Mouse (Mus musculus): ENCODE measurements around the gene Gprc5b.

The Gprc5b gene

GRCm38 (mm10) chr7:118949749-118950148 lies 45.3 kb downstream of the Gprc5b start:
- DNase-seq (ENCODE audit: low spot score in 2 of 2): no peak

- DNase-seq (ENCODE audit: low spot score in 2 of 2): no peak
Observed at GRCm38 (mm10) chr7:118948677-118949282, 46.2 kb downstream of the Gprc5b start.

- DNase-seq (ENCODE audit: low spot score in 2 of 2): no peak
Observed at GRCm38 (mm10) chr7:118947241-118947640, 47.8 kb downstream of the Gprc5b start.

GRCm38 (mm10) chr7:118944884-118945283 lies 50.1 kb downstream of the Gprc5b start:
- no peak for DNase-seq (ENCODE audit: low spot score in 2 of 2)

- DNase-seq (ENCODE audit: low spot score in 2 of 2): no peak
Observed at GRCm38 (mm10) chr7:118943170-118943569, 51.8 kb downstream of the Gprc5b start.

- DNase-seq (ENCODE audit: low spot score in 2 of 2): no peak
Observed at GRCm38 (mm10) chr7:118942297-118942696, 52.7 kb downstream of the Gprc5b start.

GRCm38 (mm10) chr7:118937469-118938387 lies 57.3 kb downstream of the Gprc5b start:
- DNase-seq (ENCODE audit: low spot score in 2 of 2): peak; percentile 13 to 16

GRCm38 (mm10) chr7:118936844-118937243 lies 58.2 kb downstream of the Gprc5b start:
- DNase-seq (ENCODE audit: low spot score in 2 of 2): no peak

- no peak for DNase-seq (ENCODE audit: low spot score in 2 of 2)
Observed at GRCm38 (mm10) chr7:118935306-118935705, 59.7 kb downstream of the Gprc5b start.

- DNase-seq (ENCODE audit: low spot score in 2 of 2): no peak
Observed at GRCm38 (mm10) chr7:118931502-118932395, 63.3 kb downstream of the Gprc5b start.

GRCm38 (mm10) chr7:118929601-118930311 lies 65.3 kb downstream of the Gprc5b start:
- DNase-seq (ENCODE audit: low spot score in 2 of 2): no peak

- no peak for DNase-seq (ENCODE audit: low spot score in 2 of 2)
Observed at GRCm38 (mm10) chr7:118928916-118929315, 66.1 kb downstream of the Gprc5b start.

- DNase-seq (ENCODE audit: low spot score in 2 of 2): no peak
Observed at GRCm38 (mm10) chr7:118928316-118928715, 66.7 kb downstream of the Gprc5b start.

GRCm38 (mm10) chr7:118927279-118927678 lies 67.7 kb downstream of the Gprc5b start:
- no peak for DNase-seq (ENCODE audit: low spot score in 2 of 2)

- DNase-seq (ENCODE audit: low spot score in 2 of 2): no peak
Observed at GRCm38 (mm10) chr7:118926516-118927260, 68.3 kb downstream of the Gprc5b start.

- DNase-seq (ENCODE audit: low spot score in 2 of 2): no peak
Observed at GRCm38 (mm10) chr7:118925547-118925946, 69.5 kb downstream of the Gprc5b start.

GRCm38 (mm10) chr7:118922441-118923202 lies 72.4 kb downstream of the Gprc5b start:
- DNase-seq (ENCODE audit: low spot score in 2 of 2): peak; percentile 52 to 53

Data from thymus, postnatal 10 days (tissue).